Mouse (Mus musculus): ENCODE measurements around the gene Arpc2.

Gene Arpc2

GRCm38 (mm10) chr1:74262510-74262909, 26.6 kb downstream of the Arpc2 start:
- TF ChIP-seq GATA4 (IDR thresholded peaks at IDR 0.05; ENCODE audit: insufficient replicate concordance, low read length), result no peak

GRCm38 (mm10) chr1:74268750-74269149, 32.9 kb downstream of the Arpc2 start:
- TF ChIP-seq GATA4 (IDR thresholded peaks at IDR 0.05; ENCODE audit: insufficient replicate concordance, low read length), result no peak

GRCm38 (mm10) chr1:74271659-74272058, 35.8 kb downstream of the Arpc2 start:
- TF ChIP-seq GATA4 (IDR thresholded peaks at IDR 0.05; ENCODE audit: insufficient replicate concordance, low read length), result no peak

GRCm38 (mm10) chr1:74275015-74275414, 39.1 kb downstream of the Arpc2 start:
- no peak for TF ChIP-seq GATA4 (IDR thresholded peaks at IDR 0.05; ENCODE audit: insufficient replicate concordance, low read length)

GRCm38 (mm10) chr1:74277041-74277440, 41.2 kb downstream of the Arpc2 start:
- TF ChIP-seq GATA4 (IDR thresholded peaks at IDR 0.05; ENCODE audit: insufficient replicate concordance, low read length), result no peak

- TF ChIP-seq GATA4 (IDR thresholded peaks at IDR 0.05; ENCODE audit: insufficient replicate concordance, low read length), result no peak
Observed at GRCm38 (mm10) chr1:74277883-74278537, 42.1 kb downstream of the Arpc2 start.

- no peak for TF ChIP-seq GATA4 (IDR thresholded peaks at IDR 0.05; ENCODE audit: insufficient replicate concordance, low read length)
Observed at GRCm38 (mm10) chr1:74278538-74278937, 42.7 kb downstream of the Arpc2 start, which contains the start of gene Gpbar1. TSS of gene Gpbar1 (plus strand) at chr1:74278550.

GRCm38 (mm10) chr1:74278988-74279387, 43.1 kb downstream of the Arpc2 start:
- no peak for TF ChIP-seq GATA4 (IDR thresholded peaks at IDR 0.05; ENCODE audit: insufficient replicate concordance, low read length)

GRCm38 (mm10) chr1:74280591-74281325, 44.9 kb downstream of the Arpc2 start:
- no peak for TF ChIP-seq GATA4 (IDR thresholded peaks at IDR 0.05; ENCODE audit: insufficient replicate concordance, low read length)

- no peak for TF ChIP-seq GATA4 (IDR thresholded peaks at IDR 0.05; ENCODE audit: insufficient replicate concordance, low read length)
Observed at GRCm38 (mm10) chr1:74281372-74281771, 45.5 kb downstream of the Arpc2 start.

- TF ChIP-seq GATA4 (IDR thresholded peaks at IDR 0.05; ENCODE audit: insufficient replicate concordance, low read length), result no peak
Observed at GRCm38 (mm10) chr1:74281886-74282285, 46.0 kb downstream of the Arpc2 start.

GRCm38 (mm10) chr1:74282896-74283625, 47.2 kb downstream of the Arpc2 start:
- no peak for TF ChIP-seq GATA4 (IDR thresholded peaks at IDR 0.05; ENCODE audit: insufficient replicate concordance, low read length)

- no peak; the same call in 1 of the 2 replicates for TF ChIP-seq GATA4 (IDR thresholded peaks at IDR 0.05; ENCODE audit: insufficient replicate concordance, low read length)
Observed at GRCm38 (mm10) chr1:74283686-74284463, 48.0 kb downstream of the Arpc2 start.

GRCm38 (mm10) chr1:74284543-74285160, 48.8 kb downstream of the Arpc2 start, which contains the start of the genes Aamp and Pnkd:
TSS of gene Aamp (minus strand) at chr1:74284738.
TSS of gene Pnkd (plus strand) at chr1:74284930.
- no peak; the same call in 1 of the 2 replicates for TF ChIP-seq GATA4 (IDR thresholded peaks at IDR 0.05; ENCODE audit: insufficient replicate concordance, low read length)
